Mouse (Mus musculus) lung, adult 2 months (tissue): ENCODE results near the gene Wasf2. TPM values are rescaled to one million over a fixed set of nuclear protein-coding genes. Genes with fewer than 3 reads are reported as not detected.

Experiments used
- DNase-seq: peaks from one replicate; pipeline ENCODE4 v3.0.0; 2022
- H3K4me1 ChIP-seq: fragments of 200-500 bp; 2 replicates; pipeline ENCODE4 v1.6.1; 2011; ENCODE audit warnings: low read length; ENCODE audit not compliant: control insufficient read depth, insufficient read depth
- H3K4me3 ChIP-seq: fragments of 200-500 bp; replicated peaks from 2 replicates; pipeline ENCODE3; 2011; ENCODE audit warnings: low read depth, mild to moderate bottlenecking, control low read depth, low read length; ENCODE audit errors: extremely low read depth
- CTCF ChIP-seq: fragments of 200-500 bp; IDR thresholded peaks from 2 replicates; pipeline ENCODE4 v1.5.1; 2011; ENCODE audit warnings: mild to moderate bottlenecking, low read length, control low read depth; ENCODE audit not compliant: insufficient read depth
- POLR2A ChIP-seq: fragments of 200-500 bp; IDR thresholded peaks from 2 replicates; pipeline ENCODE4 v1.6.1; 2011; ENCODE audit warnings: low read depth, mild to moderate bottlenecking, control low read depth, low read length, borderline replicate concordance; ENCODE audit errors: extremely low read depth
- WGBS: fragments of 180-500 bp; shearing (Covaris S2); methylation state at CpG from one replicate; pipeline ENCODE4 v1.1.7; 2018; 5-methylcytosine and 5-hydroxymethylcytosine counted together
- polyA plus RNA-seq: library from polyadenylated mRNA; depleted of rRNA; stranded (reverse); fragments of >200 nt; gene quantifications from 2 replicates; pipeline ENCODE4 v1.2.3, GENCODE M21; 2012

Wasf2 gene
- polyA plus RNA-seq, 1 experiment = 109 TPM

GRCm38 (mm10) chr4:133178305-133178704 lies 48.0 kb downstream of the Wasf2 start:
- WGBS = 44% methylated on average over 5 of the region's 5 CpGs
- DNase-seq = no peak
- TF ChIP-seq CTCF (no peak), POLR2A (no peak)
- no peak overlapping the region for H3K4me3 ChIP-seq
- H3K4me1 ChIP-seq = peaks cover 37% of the 10 kb centered on the region

GRCm38 (mm10) chr4:133179258-133179657 lies 49.0 kb downstream of the Wasf2 start:
- no peak for DNase-seq
- WGBS = 82% methylated on average over 7 of the region's 7 CpGs
- no peak for TF ChIP-seq CTCF
- no peak for TF ChIP-seq POLR2A
- Histone ChIP-seq H3K4me1 (peaks cover 33% of the 10 kb centered on the region), H3K4me3 (no peak overlapping the region)

GRCm38 (mm10) chr4:133182439-133183033 lies 52.2 kb downstream of the Wasf2 start:
- TF ChIP-seq CTCF = no peak
- TF ChIP-seq POLR2A = no peak
- no peak overlapping the region for H3K4me3 ChIP-seq
- DNase-seq = no peak
- H3K4me1 ChIP-seq = peaks cover 23% of the 10 kb centered on the region
- WGBS = 76% methylated on average over 8 of the region's 8 CpGs

- WGBS = 58% methylated on average over 14 of the region's 14 CpGs
- Histone ChIP-seq H3K4me3 (no peak overlapping the region), H3K4me1 (peaks cover 15% of the 10 kb centered on the region)
- TF ChIP-seq POLR2A (no peak), CTCF (no peak)
- no peak for DNase-seq
These were observed 54.0 kb downstream of the Wasf2 start for GRCm38 (mm10) chr4:133184031-133184897.

- peak; percentile 46 for DNase-seq
These were observed 54.8 kb downstream of the Wasf2 start for GRCm38 (mm10) chr4:133184898-133185665.

GRCm38 (mm10) chr4:133185893-133186292 lies 55.6 kb downstream of the Wasf2 start:
- Histone ChIP-seq H3K4me3 (no peak overlapping the region), H3K4me1 (peaks cover 13% of the 10 kb centered on the region)
- no peak for TF ChIP-seq CTCF
- no peak for TF ChIP-seq POLR2A
- DNase-seq = no peak
- 62% methylated on average over 8 of the region's 8 CpGs for WGBS

More at GRCm38 (mm10) chr4:133184898-133185665, 54.8 kb downstream of the Wasf2 start:
- Histone ChIP-seq H3K4me1 (peaks cover 13% of the 10 kb centered on the region), H3K4me3 (no peak overlapping the region)
- WGBS = 29% methylated on average over 15 of the region's 15 CpGs
- no peak for TF ChIP-seq POLR2A
- no peak for TF ChIP-seq CTCF

- 83% methylated on average over 5 of the region's 5 CpGs for WGBS
- no peak overlapping the region for H3K4me3 ChIP-seq
- H3K4me1 ChIP-seq = peaks cover 13% of the 10 kb centered on the region
- TF ChIP-seq POLR2A = no peak
- TF ChIP-seq CTCF = peak; percentile 39
- DNase-seq = no peak
These were observed 56.6 kb downstream of the Wasf2 start for GRCm38 (mm10) chr4:133186856-133187255.

GRCm38 (mm10) chr4:133189396-133189795 lies 59.1 kb downstream of the Wasf2 start:
- TF ChIP-seq CTCF (no peak), POLR2A (no peak)
- Histone ChIP-seq H3K4me1 (peaks cover 10% of the 10 kb centered on the region), H3K4me3 (no peak overlapping the region)
- WGBS = 75% methylated on average over 10 of the region's 10 CpGs
- no peak for DNase-seq

GRCm38 (mm10) chr4:133194482-133194881 lies 64.2 kb downstream of the Wasf2 start:
- 83% methylated on average over 10 of the region's 11 CpGs for WGBS
- Histone ChIP-seq H3K4me3 (no peak overlapping the region), H3K4me1 (no peaks in the 10 kb centered on the region)
- DNase-seq = no peak
- no peak for TF ChIP-seq CTCF
- TF ChIP-seq POLR2A = no peak
